Mouse (Mus musculus): ENCODE measurements at regions not wholly inside any gene's neighbourhood (a gene's known extent, or its start where the extent isn't known, plus 50 kb on each side); places are given as distances from the start of the nearest gene placed in this dataset.

DNA sequence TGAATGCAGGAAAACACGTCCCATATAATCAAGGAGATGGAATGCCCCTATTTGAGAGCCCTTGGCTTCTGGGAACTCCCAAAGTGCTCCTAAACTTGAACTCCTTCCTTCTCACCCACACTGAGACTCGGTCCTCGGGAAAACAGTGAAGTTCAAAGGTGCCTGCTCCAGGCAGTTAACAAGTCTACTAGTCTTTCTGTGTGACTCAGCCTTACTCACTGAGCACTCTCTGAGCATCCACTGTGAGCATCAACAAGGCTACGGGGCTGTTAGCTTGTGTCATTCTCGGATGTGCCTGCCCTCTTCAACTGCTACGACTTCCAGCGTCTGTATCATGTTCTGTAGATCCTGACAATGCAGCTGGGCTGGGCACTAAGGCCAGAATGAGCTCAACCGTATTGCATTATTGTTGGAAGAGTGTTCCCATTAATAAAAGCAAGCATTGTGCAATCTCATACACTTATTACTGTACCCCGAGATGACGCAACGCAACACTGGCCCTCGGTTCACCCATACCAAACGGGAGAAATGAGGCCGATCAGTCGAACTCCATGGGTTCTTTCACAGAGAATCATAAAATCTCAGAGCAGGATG is 96.1 kb upstream of the Egr2 start:
- no peak for DNase-seq

DNA sequence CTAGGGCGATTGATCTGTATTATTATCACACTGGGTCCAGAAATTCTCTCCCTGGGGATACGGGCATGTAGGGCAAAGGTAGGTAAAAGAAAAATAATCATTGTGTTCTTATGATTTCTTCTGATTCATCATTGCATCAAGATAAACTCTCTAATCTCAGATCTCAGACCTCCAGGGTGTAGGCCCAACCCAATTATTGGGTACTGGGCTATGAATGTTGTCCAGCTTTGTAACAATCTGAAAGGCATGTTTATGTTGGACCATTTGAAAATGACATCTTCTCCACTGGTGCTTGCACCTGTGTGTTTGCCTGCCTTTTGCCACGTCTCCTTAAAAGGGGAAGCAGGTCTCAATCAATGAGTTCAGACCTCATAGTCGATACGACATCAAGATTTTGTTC is 95.4 kb upstream of the Egr2 start:
- DNase-seq: no peak

DNA sequence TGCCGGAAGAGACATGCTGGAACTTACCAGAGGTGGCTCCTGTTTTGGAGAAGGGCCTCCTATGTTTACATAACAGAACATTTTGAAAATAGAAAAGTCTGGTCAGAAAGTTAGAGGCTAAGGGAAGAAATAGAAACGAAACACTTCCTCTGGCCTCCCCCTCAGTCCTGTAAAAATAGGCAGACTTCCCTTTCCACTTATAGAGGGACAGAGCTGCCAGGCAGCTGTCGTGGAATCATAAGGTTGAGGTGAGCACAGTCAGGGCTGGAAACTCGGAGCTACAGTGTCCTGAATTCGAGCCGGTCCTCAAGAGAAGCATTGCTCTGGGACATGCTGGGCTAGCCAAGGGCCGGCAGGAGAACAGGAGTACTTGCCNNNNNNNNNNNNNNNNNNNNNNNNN is 94.0 kb upstream of the Egr2 start:
- DNase-seq: no peak

DNA sequence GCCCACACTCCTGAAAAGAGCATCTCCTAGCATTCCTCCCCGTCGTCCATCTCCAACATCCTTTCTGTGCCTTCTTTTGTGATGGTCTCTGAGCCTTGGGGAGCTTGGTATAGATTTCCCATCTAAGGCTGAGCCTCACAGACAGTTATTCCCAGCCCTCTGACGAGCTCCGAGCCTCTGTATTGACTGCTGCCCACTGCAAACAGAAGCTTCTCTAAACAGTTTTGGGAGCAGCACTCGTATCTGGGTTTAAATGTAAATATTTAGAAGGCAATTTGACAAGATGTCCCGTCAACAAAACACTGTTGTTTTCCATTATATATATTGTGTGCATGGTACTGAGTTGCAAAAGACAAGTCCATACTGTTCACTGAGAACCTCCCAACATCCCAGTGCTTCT is 86.4 kb upstream of the Egr2 start:
- DNase-seq: no peak

DNA sequence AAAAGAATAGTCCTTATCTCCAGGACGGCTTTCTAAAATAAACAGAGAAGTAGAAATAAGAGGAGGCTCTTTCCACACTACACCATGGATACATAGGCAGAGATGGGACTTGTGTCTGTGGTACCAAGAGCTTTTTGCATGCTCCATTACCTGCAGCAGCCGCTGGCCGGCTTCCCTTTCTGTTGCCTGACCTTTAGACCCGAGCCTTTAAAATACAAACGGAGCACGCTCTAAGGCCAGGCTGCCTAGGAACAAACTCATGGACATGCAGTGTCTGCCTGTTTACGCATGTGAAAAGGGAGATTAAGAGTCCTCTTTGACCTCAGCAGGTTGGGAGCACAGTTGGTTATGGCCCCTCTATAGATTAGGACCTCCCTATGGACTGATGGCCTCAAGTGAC is 81.1 kb upstream of the Egr2 start:
- no peak for DNase-seq

DNA sequence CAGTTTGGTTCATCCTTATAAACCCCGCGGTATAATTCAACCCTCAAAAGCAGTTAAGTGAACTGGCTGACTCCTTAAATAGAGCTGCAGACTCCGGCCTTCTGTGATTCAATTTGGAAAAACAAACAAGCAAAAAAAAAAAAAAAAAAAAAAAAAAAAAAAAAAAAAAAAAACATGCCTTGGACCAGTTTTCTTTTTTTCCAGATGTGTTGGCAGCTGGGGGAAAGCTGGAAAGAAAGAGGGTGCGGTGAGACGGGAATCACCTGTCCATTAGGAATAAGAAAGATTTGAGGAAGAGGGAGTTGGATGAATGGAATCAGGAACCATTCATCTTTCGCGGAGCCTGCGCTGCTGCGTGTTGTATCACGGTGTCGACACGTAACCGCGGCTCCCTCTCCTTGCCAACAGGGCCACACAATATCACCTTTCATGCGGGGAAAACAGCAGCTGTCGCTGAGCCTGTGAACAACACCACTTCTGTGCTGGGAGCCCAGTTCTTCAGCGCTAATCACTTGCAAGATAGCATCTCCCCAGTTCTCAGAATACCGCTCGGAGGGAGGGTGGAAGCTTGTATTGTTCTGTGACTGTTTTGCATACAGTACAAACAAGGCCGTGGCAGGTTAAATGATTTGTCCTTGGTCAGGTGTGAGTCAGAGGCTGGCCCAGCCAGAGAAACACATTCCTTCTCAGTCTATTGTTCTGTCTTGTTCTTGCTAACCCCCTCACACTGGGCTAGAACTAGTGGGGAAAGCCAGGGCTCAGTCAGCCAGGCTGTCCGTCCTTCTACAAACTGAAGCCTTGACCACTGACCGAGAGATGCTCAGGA is 76.6 kb upstream of the Egr2 start:
- no peak for DNase-seq

DNA sequence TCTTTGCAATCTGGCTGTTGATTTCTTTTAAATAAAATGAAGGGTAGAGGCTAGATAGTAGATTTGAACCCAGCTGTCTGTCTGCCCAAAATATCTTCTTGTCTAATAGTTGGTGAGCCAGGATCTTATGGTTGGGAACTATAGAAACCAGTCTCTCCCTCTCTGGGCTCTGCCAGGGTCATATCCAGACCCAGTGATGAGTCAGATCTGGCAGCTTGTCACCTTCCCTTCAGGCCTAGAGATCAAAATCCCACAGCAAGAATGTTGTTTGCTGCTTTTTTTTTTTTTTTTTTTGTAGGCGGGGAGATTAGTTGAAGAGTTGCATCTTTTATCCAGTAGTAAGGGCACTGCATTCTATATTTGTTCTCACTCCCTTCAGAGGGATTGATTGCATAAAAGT is 74.0 kb upstream of the Egr2 start:
- no peak for DNase-seq

DNA sequence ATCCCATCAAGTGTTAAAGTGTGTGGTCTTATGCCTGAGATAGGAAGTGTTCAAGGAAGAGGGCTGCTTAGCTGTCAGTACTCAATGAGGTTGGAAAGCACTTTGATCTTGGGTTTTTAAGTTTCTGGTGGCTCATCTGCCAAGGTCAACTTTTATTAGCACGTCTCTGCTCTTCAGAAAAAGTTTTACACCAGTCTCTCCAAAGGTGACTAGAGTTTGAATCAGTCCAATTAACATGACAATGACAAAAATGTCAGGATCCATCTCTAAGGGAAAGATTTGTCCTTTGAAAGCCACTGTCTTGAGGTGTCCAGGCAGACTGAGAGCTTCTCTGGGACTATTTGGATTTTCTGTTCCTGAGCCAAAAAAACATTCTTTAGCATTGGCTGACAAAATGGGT is 73.4 kb upstream of the Egr2 start:
- no peak for DNase-seq

DNA sequence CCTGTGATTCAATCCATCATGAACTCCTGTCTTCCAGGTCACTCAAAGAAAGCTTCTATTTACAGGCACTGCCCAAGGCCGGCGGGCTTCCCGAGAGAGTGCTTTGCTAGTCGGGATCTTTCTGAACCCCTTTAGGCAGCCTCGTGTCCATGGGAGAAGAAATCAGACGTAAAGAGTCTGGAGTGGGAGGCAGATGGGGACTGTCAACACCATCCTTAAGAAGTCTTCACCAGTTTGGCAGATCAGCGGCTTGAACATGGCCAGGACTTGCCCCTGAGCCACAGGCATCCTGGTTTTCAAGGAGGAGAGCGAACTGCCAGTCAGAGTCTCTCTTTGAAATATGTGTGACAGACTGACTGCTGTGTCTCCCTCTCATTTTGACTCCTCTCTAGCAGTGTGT is 66.6 kb upstream of the Egr2 start:
- no peak for DNase-seq

DNA sequence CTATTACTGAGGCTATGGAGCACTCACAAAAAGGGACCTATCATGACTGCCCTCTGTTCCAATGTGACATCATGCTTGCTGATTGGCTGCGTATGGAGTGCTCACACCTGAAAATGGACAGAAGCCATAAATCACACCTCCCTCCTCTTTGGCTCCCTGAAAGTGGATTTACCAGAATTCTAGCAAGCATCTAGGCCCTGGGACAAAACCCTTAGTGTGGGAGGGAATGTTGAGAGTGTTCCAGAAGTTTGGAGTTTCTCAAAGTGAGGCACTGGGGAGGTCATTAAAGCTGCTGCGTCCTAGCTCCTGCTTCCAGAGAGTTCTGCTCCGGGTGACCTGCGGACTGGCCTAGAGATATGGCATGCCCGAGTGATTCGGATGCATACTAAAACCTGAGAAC is 62.3 kb upstream of the Egr2 start:
- no peak for DNase-seq

DNA sequence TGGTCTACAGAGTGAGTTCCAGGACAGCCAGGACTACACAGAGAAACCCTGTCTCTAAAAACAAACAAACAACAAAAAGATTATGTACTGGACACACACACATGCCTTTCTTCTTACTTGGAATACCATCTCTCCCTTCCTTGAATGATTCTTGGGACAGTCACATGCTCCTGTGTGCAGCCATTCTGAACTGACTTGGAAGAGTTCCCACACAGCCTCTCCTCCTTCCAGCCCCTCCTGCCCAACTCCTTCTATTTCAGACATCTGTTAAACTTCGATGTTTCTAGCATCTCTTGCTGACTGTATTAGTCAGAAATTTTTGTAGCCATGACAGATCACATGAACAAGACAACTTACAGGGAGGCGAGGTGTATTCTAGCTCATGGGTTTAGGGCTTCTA is 60.9 kb upstream of the Egr2 start:
- no peak for DNase-seq

DNA sequence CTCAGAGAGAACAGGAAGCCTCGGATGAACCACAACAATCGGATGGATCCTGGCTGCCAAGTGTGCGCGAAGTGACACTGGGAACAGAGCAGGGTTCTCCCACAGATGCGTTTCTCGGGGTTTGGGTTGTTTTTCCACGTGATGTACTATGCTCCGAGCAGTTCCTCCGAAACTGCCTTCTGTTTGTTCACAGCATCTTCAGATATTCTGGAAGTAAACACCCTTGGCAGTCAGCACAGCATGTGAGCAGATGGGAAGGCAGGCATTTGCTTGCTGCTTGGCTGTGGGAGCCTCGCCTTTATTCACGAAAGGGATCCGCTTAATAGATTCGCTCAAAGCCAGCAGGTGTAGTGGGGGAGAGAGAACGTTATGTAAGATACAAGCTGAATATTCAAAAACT is 53.0 kb upstream of the Egr2 start:
- DNase-seq: peak; percentile 64 to 67

DNA sequence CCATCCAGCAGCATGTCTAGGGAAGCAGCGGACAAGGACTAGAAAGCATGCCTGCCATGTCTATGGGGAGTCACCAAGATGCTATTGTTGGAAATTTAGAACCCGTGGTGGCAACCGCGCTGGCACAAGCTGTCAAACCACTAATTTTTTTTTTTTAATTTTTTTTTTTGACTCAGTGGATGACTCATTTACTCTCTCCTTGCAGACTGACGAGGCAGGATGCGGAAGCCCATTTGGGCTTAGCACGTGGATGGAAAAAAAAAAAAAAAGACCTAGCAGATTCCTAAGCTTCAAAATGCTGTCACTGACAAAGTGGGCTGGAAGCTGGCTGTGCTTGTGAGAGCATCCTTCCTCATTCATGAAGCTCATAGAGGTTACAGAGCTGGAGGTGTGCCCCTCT is 51.9 kb upstream of the Egr2 start:
- DNase-seq: no peak

DNA sequence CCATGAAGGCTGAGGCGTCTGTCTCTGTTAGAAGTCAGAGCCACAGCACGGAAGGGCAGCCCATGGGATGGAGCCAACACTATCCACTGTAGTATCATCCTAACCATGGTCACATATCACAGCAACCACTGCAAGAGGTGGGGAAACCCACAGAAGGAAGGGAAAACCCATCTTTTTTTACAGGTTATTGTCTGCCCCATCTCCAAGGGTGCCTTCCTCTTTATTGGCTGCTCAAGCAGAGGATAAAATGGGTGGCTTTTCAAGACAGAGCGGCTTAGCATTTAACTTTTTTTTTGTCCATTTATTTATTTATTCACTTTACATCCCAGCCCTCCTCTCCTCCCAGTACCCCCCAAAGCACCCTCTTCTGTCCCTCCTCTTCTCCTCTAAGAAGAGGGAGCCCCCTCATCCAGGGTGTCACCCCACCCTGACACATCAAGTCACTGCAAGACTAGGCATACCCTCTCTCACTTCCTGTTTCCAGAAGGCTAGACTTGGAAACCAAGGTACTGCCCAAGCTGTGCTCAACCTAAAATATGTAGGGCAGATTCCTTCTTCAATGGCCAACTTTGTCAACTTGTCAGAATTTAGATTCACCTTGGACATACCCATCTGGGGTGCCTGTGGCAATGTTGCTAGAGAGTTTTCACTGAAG is 51.1 kb upstream of the Egr2 start:
- no peak for DNase-seq

Data from layer of hippocampus, postnatal 36 days (tissue).